Mouse (Mus musculus): ENCODE measurements around the gene Fam241b. TPM values are rescaled to one million over a fixed set of nuclear protein-coding genes. Genes with fewer than 3 reads are reported as not detected.

The Fam241b gene
- total and polyA plus RNA-seq, 3 experiments, result 3.2 to 13.2 (median 9.3) TPM

- Histone ChIP-seq H3K36me3 (replicated peaks) (no peaks in the 10 kb centered on the region), H3K9me3 (replicated peaks) (no peaks in the 10 kb centered on the region), H3K4me1 (ENCODE audit: insufficient read depth, low read depth, low read length) (peaks cover 19% of the 10 kb centered on the region), H3K4me3 (ENCODE audit: low read depth, low read length) (no peak overlapping the region), H3K27me3 (ENCODE audit: insufficient read depth, low read length) (no peaks in the 10 kb centered on the region)
- TF ChIP-seq GATA2 (IDR thresholded peaks at IDR 0.05; ENCODE audit: borderline replicate concordance, low read depth, low read length) (no peak), POLR2AphosphoS5 (IDR thresholded peaks at IDR 0.05; ENCODE audit: insufficient replicate concordance, low read depth, low read length) (no peak), GATA1 (IDR thresholded peaks at IDR 0.05; ENCODE audit: borderline replicate concordance, low read length) (no peak), TAL1 (conservative IDR thresholded peaks at IDR 0.05; ENCODE audit: low read depth, low read length) (no peak), CTCF (IDR thresholded peaks at IDR 0.05; ENCODE audit: low read depth, low read length) (no peak)
- no peak for ATAC-seq (ENCODE audit: extremely low read depth, insufficient number of reproducible peaks, low FRiP score, poor library complexity, severe bottlenecking)
- no peak for DNase-seq (ENCODE audit: low spot score)
Observed at GRCm38 (mm10) chr10:62069946-62070345, 73.8 kb downstream of the Fam241b start.

- no peaks in the 10 kb centered on the region for H3K27me3 ChIP-seq (ENCODE audit: insufficient read depth, low read length)
- H3K36me3 ChIP-seq (replicated peaks), result no peaks in the 10 kb centered on the region
- TF ChIP-seq GATA1 (IDR thresholded peaks at IDR 0.05; ENCODE audit: borderline replicate concordance, low read length) (no peak), POLR2AphosphoS5 (IDR thresholded peaks at IDR 0.05; ENCODE audit: insufficient replicate concordance, low read depth, low read length) (no peak), CTCF (IDR thresholded peaks at IDR 0.05; ENCODE audit: low read depth, low read length) (no peak), TAL1 (conservative IDR thresholded peaks at IDR 0.05; ENCODE audit: low read depth, low read length) (no peak), GATA2 (IDR thresholded peaks at IDR 0.05; ENCODE audit: borderline replicate concordance, low read depth, low read length) (no peak)
- no peaks in the 10 kb centered on the region for H3K9me3 ChIP-seq (replicated peaks)
- H3K4me1 ChIP-seq (ENCODE audit: insufficient read depth, low read depth, low read length), result peaks cover 19% of the 10 kb centered on the region
- DNase-seq (ENCODE audit: low spot score) (no peak), ATAC-seq (ENCODE audit: extremely low read depth, insufficient number of reproducible peaks, low FRiP score, poor library complexity, severe bottlenecking) (no peak)
- H3K4me3 ChIP-seq (ENCODE audit: low read depth, low read length), result no peak overlapping the region
Observed at GRCm38 (mm10) chr10:62069398-62069797, 74.3 kb downstream of the Fam241b start.

- H3K9me3 ChIP-seq (replicated peaks), result no peaks in the 10 kb centered on the region
- DNase-seq (ENCODE audit: low spot score), result no peak
- H3K27me3 ChIP-seq (ENCODE audit: insufficient read depth, low read length), result no peaks in the 10 kb centered on the region
- no peak for ATAC-seq (ENCODE audit: extremely low read depth, insufficient number of reproducible peaks, low FRiP score, poor library complexity, severe bottlenecking)
- no peak overlapping the region for H3K4me3 ChIP-seq (ENCODE audit: low read depth, low read length)
- peaks cover 19% of the 10 kb centered on the region for H3K4me1 ChIP-seq (ENCODE audit: insufficient read depth, low read depth, low read length)
- TF ChIP-seq TAL1 (conservative IDR thresholded peaks at IDR 0.05; ENCODE audit: low read depth, low read length), result no peak
- TF ChIP-seq POLR2AphosphoS5 (IDR thresholded peaks at IDR 0.05; ENCODE audit: insufficient replicate concordance, low read depth, low read length), result no peak
- no peak for TF ChIP-seq GATA2 (IDR thresholded peaks at IDR 0.05; ENCODE audit: borderline replicate concordance, low read depth, low read length)
- no peak for TF ChIP-seq CTCF (IDR thresholded peaks at IDR 0.05; ENCODE audit: low read depth, low read length)
- no peak for TF ChIP-seq GATA1 (IDR thresholded peaks at IDR 0.05; ENCODE audit: borderline replicate concordance, low read length)
- no peaks in the 10 kb centered on the region for H3K36me3 ChIP-seq (replicated peaks)
Observed at GRCm38 (mm10) chr10:62068532-62068931, 75.2 kb downstream of the Fam241b start.

- H3K9me3 ChIP-seq (replicated peaks), result no peaks in the 10 kb centered on the region
- no peaks in the 10 kb centered on the region for H3K27me3 ChIP-seq (ENCODE audit: insufficient read depth, low read length)
- H3K4me3 ChIP-seq (ENCODE audit: low read depth, low read length), result no peak overlapping the region; the same call in 1 of the 2 replicates
- peak; percentile 54 for ATAC-seq (ENCODE audit: extremely low read depth, insufficient number of reproducible peaks, low FRiP score, poor library complexity, severe bottlenecking)
- peak; percentile 40 for DNase-seq (ENCODE audit: low spot score)
- TF ChIP-seq CTCF (IDR thresholded peaks at IDR 0.05; ENCODE audit: low read depth, low read length) (no peak), TAL1 (conservative IDR thresholded peaks at IDR 0.05; ENCODE audit: low read depth, low read length) (no peak), GATA1 (IDR thresholded peaks at IDR 0.05; ENCODE audit: borderline replicate concordance, low read length) (no peak), POLR2AphosphoS5 (IDR thresholded peaks at IDR 0.05; ENCODE audit: insufficient replicate concordance, low read depth, low read length) (no peak), GATA2 (IDR thresholded peaks at IDR 0.05; ENCODE audit: borderline replicate concordance, low read depth, low read length) (no peak)
- no peaks in the 10 kb centered on the region for H3K36me3 ChIP-seq (replicated peaks)
- peaks cover 19% of the 10 kb centered on the region for H3K4me1 ChIP-seq (ENCODE audit: insufficient read depth, low read depth, low read length)
Observed at GRCm38 (mm10) chr10:62066213-62066612, 77.5 kb downstream of the Fam241b start.

GRCm38 (mm10) chr10:62062786-62063185, 80.9 kb downstream of the Fam241b start:
- no peak for TF ChIP-seq GATA2 (IDR thresholded peaks at IDR 0.05; ENCODE audit: borderline replicate concordance, low read depth, low read length)
- no peak for TF ChIP-seq POLR2AphosphoS5 (IDR thresholded peaks at IDR 0.05; ENCODE audit: insufficient replicate concordance, low read depth, low read length)
- no peak for TF ChIP-seq TAL1 (conservative IDR thresholded peaks at IDR 0.05; ENCODE audit: low read depth, low read length)
- TF ChIP-seq GATA1 (IDR thresholded peaks at IDR 0.05; ENCODE audit: borderline replicate concordance, low read length), result no peak
- 0 out of 2 replicates have a peak, but pooled peaks have one; percentile 6 for TF ChIP-seq CTCF (IDR thresholded peaks at IDR 0.05; ENCODE audit: low read depth, low read length)
- H3K27me3 ChIP-seq (ENCODE audit: insufficient read depth, low read length), result peaks cover 8% of the 10 kb centered on the region; the same call in 1 of the 2 replicates
- no peak for DNase-seq (ENCODE audit: low spot score)
- H3K9me3 ChIP-seq (replicated peaks), result no peaks in the 10 kb centered on the region
- no peak for ATAC-seq (ENCODE audit: extremely low read depth, insufficient number of reproducible peaks, low FRiP score, poor library complexity, severe bottlenecking)
- H3K4me1 ChIP-seq (ENCODE audit: insufficient read depth, low read depth, low read length), result peaks cover 26% of the 10 kb centered on the region
- H3K4me3 ChIP-seq (ENCODE audit: low read depth, low read length), result no peak overlapping the region
- no peaks in the 10 kb centered on the region for H3K36me3 ChIP-seq (replicated peaks)

- peaks cover 8% of the 10 kb centered on the region; the same call in 1 of the 2 replicates for H3K27me3 ChIP-seq (ENCODE audit: insufficient read depth, low read length)
- ATAC-seq (ENCODE audit: extremely low read depth, insufficient number of reproducible peaks, low FRiP score, poor library complexity, severe bottlenecking) (no peak), DNase-seq (ENCODE audit: low spot score) (no peak)
- no peak for TF ChIP-seq POLR2AphosphoS5 (IDR thresholded peaks at IDR 0.05; ENCODE audit: insufficient replicate concordance, low read depth, low read length)
- TF ChIP-seq GATA2 (IDR thresholded peaks at IDR 0.05; ENCODE audit: borderline replicate concordance, low read depth, low read length), result no peak
- no peak for TF ChIP-seq TAL1 (conservative IDR thresholded peaks at IDR 0.05; ENCODE audit: low read depth, low read length)
- no peak for TF ChIP-seq CTCF (IDR thresholded peaks at IDR 0.05; ENCODE audit: low read depth, low read length)
- no peak for TF ChIP-seq GATA1 (IDR thresholded peaks at IDR 0.05; ENCODE audit: borderline replicate concordance, low read length)
- H3K36me3 ChIP-seq (replicated peaks), result no peaks in the 10 kb centered on the region
- no peak overlapping the region for H3K4me3 ChIP-seq (ENCODE audit: low read depth, low read length)
- H3K4me1 ChIP-seq (ENCODE audit: insufficient read depth, low read depth, low read length), result peaks cover 19% of the 10 kb centered on the region
- H3K9me3 ChIP-seq (replicated peaks), result no peaks in the 10 kb centered on the region
Observed at GRCm38 (mm10) chr10:62060969-62061678, 82.6 kb downstream of the Fam241b start.

Measured in G1E (cell line).